13 mouse cellular contexts compared by ENCODE assay signal in genomic region chr14:54441365-54441764, GRCm38 (mm10). TPM values are rescaled to one million over a fixed set of nuclear protein-coding genes. Genes with fewer than 3 reads are reported as not detected.
"Had no signal": no experiment of that assay in that cellular context is flagged by ENCODE, and none has a peak within 500 bp of the region (broad histone marks: within the 10 kb centered on the region; RNA-seq: fewer than 3 reads in every experiment).

No protein-coding gene starts in this region.

- H3K4me2 ChIP-seq: limb, embryonic 12.5 days; liver, embryonic 13.5 days; neural tube, embryonic 12.5 days had no signal

- H3K4me1 ChIP-seq: neural tube, embryonic 12.5 days had no signal

- H3K27me3 ChIP-seq: limb, embryonic 12.5 days; neural tube, embryonic 12.5 days had no signal

- DNase-seq: kidney, adult 8-10 months; kidney, postnatal 25 days; layer of hippocampus, adult 9-11 months; liver; liver, embryonic 13.5 days; liver, postnatal 0 days; lung, postnatal 36 days; midbrain, embryonic 14.5 days had no signal

- H3K27ac ChIP-seq: limb, embryonic 12.5 days; liver, embryonic 13.5 days; neural tube, embryonic 12.5 days; stomach, postnatal 0 days had no signal

- H3K9me3 ChIP-seq: limb, embryonic 12.5 days; liver, embryonic 13.5 days; neural tube, embryonic 12.5 days had no signal

- ATAC-seq: liver, postnatal 0 days; lung, postnatal 0 days had no signal

- H3K4me3 ChIP-seq: limb, embryonic 12.5 days; liver, embryonic 13.5 days; neural tube, embryonic 12.5 days had no signal

- H3K9ac ChIP-seq: limb, embryonic 12.5 days; liver, embryonic 13.5 days; liver, postnatal 0 days; neural tube, embryonic 12.5 days had no signal

RNA-seq across cellular contexts. Expression of gene Mmp14, which starts 10.0 kb away (rescaled TPM):
- total RNA-seq: monocyte, adult 5-6 weeks had no signal

RNA-seq across cellular contexts. Expression of gene Rem2, which starts 34.5 kb away (rescaled TPM):
- total RNA-seq: monocyte, adult 5-6 weeks had no signal
